Mouse (Mus musculus): ENCODE measurements around the gene Pdpk1. TPM values are rescaled to one million over a fixed set of nuclear protein-coding genes. Genes with fewer than 3 reads are reported as not detected.
"Not testable (repeated sequence)": the region's sequence is repeated elsewhere in the genome, so short reads cannot be mapped to it uniquely, and the experiment has no call there.

Gene Pdpk1
- polyA plus RNA-seq, 1 experiment from 2014 or later = 24.3 TPM

- H3K9me3 ChIP-seq (replicated peaks; ENCODE audit: control insufficient read depth, low read length) = no peaks in the 10 kb centered on the region
- no peaks in the 10 kb centered on the region for H3K36me3 ChIP-seq (ENCODE audit: control insufficient read depth, insufficient read depth)
- peak overlapping the region; percentile 93 for H3K27ac ChIP-seq (ENCODE audit: low read length)
- peak overlapping the region; percentile 97 for H3K4me3 ChIP-seq (ENCODE audit: low read depth, low read length)
- H3K4me1 ChIP-seq (ENCODE audit: control insufficient read depth, low read depth, low read length) = peaks cover 31% of the 10 kb centered on the region
- peak overlapping the region; percentile 88 for H3K4me2 ChIP-seq (ENCODE audit: low read depth, low read length)
- no peaks in the 10 kb centered on the region for H3K27me3 ChIP-seq (ENCODE audit: control insufficient read depth, insufficient read depth, low read depth, low read length)
- peak overlapping the region; percentile 97 for H3K9ac ChIP-seq (ENCODE audit: low read depth, low read length)
- WGBS (ENCODE audit: insufficient replicate concordance) = 55% methylated on average over 4 of the region's 4 CpGs
- ATAC-seq (ENCODE audit: low read depth) = no peak
These were observed 10.8 kb downstream of the Pdpk1 start for GRCm38 (mm10) chr17:24139968-24140367.

- H3K27ac ChIP-seq (ENCODE audit: low read length) = no peak overlapping the region
- no peak for ATAC-seq (ENCODE audit: low read depth)
- WGBS (ENCODE audit: insufficient replicate concordance) = 71% methylated on average over 3 of the region's 3 CpGs
- H3K9ac ChIP-seq (ENCODE audit: low read depth, low read length) = no peak overlapping the region; the same call in 1 of the 2 replicates
- H3K27me3 ChIP-seq (ENCODE audit: control insufficient read depth, insufficient read depth, low read depth, low read length) = no peaks in the 10 kb centered on the region
- no peak overlapping the region for H3K4me3 ChIP-seq (ENCODE audit: low read depth, low read length)
- H3K9me3 ChIP-seq (replicated peaks; ENCODE audit: control insufficient read depth, low read length) = no peaks in the 10 kb centered on the region
- H3K4me2 ChIP-seq (ENCODE audit: low read depth, low read length) = peak overlapping the region; percentile 88; the same call in 1 of the 2 replicates
- peaks cover 34% of the 10 kb centered on the region for H3K4me1 ChIP-seq (ENCODE audit: control insufficient read depth, low read depth, low read length)
- H3K36me3 ChIP-seq (ENCODE audit: control insufficient read depth, insufficient read depth) = no peaks in the 10 kb centered on the region
These were observed 11.5 kb downstream of the Pdpk1 start for GRCm38 (mm10) chr17:24139256-24139655.

- Histone ChIP-seq H3K4me3 (ENCODE audit: low read depth, low read length) (no peak overlapping the region), H3K4me2 (ENCODE audit: low read depth, low read length) (no peak overlapping the region), H3K9ac (ENCODE audit: low read depth, low read length) (no peak overlapping the region), H3K27me3 (ENCODE audit: control insufficient read depth, insufficient read depth, low read depth, low read length) (no peaks in the 10 kb centered on the region), H3K4me1 (ENCODE audit: control insufficient read depth, low read depth, low read length) (peaks cover 37% of the 10 kb centered on the region), H3K9me3 (replicated peaks; ENCODE audit: control insufficient read depth, low read length) (no peaks in the 10 kb centered on the region), H3K27ac (ENCODE audit: low read length) (no peak overlapping the region), H3K36me3 (ENCODE audit: control insufficient read depth, insufficient read depth) (no peaks in the 10 kb centered on the region)
- 80% methylated on average over 2 of the region's 2 CpGs for WGBS (ENCODE audit: insufficient replicate concordance)
- no peak for ATAC-seq (ENCODE audit: low read depth)
These were observed 13.4 kb downstream of the Pdpk1 start for GRCm38 (mm10) chr17:24137226-24137880.

GRCm38 (mm10) chr17:24134062-24134461 lies 16.7 kb downstream of the Pdpk1 start:
- Histone ChIP-seq H3K9ac (ENCODE audit: low read depth, low read length) (no peak overlapping the region), H3K27me3 (ENCODE audit: control insufficient read depth, insufficient read depth, low read depth, low read length) (no peaks in the 10 kb centered on the region), H3K27ac (ENCODE audit: low read length) (no peak overlapping the region), H3K9me3 (replicated peaks; ENCODE audit: control insufficient read depth, low read length) (no peaks in the 10 kb centered on the region), H3K4me1 (ENCODE audit: control insufficient read depth, low read depth, low read length) (peaks cover 21% of the 10 kb centered on the region), H3K4me2 (ENCODE audit: low read depth, low read length) (no peak overlapping the region), H3K36me3 (ENCODE audit: control insufficient read depth, insufficient read depth) (no peaks in the 10 kb centered on the region), H3K4me3 (ENCODE audit: low read depth, low read length) (no peak overlapping the region)
- ATAC-seq (ENCODE audit: low read depth) = no peak

- not testable (repeated sequence) for H3K9ac ChIP-seq (ENCODE audit: low read depth, low read length); H3K36me3 ChIP-seq (ENCODE audit: control insufficient read depth, insufficient read depth); H3K27ac ChIP-seq (ENCODE audit: low read length); H3K4me2 ChIP-seq (ENCODE audit: low read depth, low read length); ATAC-seq (ENCODE audit: low read depth); H3K4me3 ChIP-seq (ENCODE audit: low read depth, low read length); H3K27me3 ChIP-seq (ENCODE audit: control insufficient read depth, insufficient read depth, low read depth, low read length); H3K9me3 ChIP-seq (replicated peaks; ENCODE audit: control insufficient read depth, low read length)
- peaks cover 21% of the 10 kb centered on the region for H3K4me1 ChIP-seq (ENCODE audit: control insufficient read depth, low read depth, low read length)
- WGBS (ENCODE audit: insufficient replicate concordance) = 84% methylated on average over 4 of the region's 4 CpGs
These were observed 17.8 kb downstream of the Pdpk1 start for GRCm38 (mm10) chr17:24132919-24133318.

- Histone ChIP-seq H3K27ac (ENCODE audit: low read length) (no peak overlapping the region), H3K4me1 (ENCODE audit: control insufficient read depth, low read depth, low read length) (peaks cover 15% of the 10 kb centered on the region), H3K27me3 (ENCODE audit: control insufficient read depth, insufficient read depth, low read depth, low read length) (no peaks in the 10 kb centered on the region), H3K4me3 (ENCODE audit: low read depth, low read length) (no peak overlapping the region), H3K9me3 (replicated peaks; ENCODE audit: control insufficient read depth, low read length) (no peaks in the 10 kb centered on the region), H3K9ac (ENCODE audit: low read depth, low read length) (no peak overlapping the region), H3K36me3 (ENCODE audit: control insufficient read depth, insufficient read depth) (no peaks in the 10 kb centered on the region), H3K4me2 (ENCODE audit: low read depth, low read length) (no peak overlapping the region)
- ATAC-seq (ENCODE audit: low read depth) = no peak
- WGBS (ENCODE audit: insufficient replicate concordance) = 90% methylated on average over 3 of the region's 3 CpGs
These were observed 19.2 kb downstream of the Pdpk1 start for GRCm38 (mm10) chr17:24131570-24131969.

- not testable (repeated sequence) for H3K4me3 ChIP-seq (ENCODE audit: low read depth, low read length); ATAC-seq (ENCODE audit: low read depth); H3K4me2 ChIP-seq (ENCODE audit: low read depth, low read length); H3K27me3 ChIP-seq (ENCODE audit: control insufficient read depth, insufficient read depth, low read depth, low read length); H3K9me3 ChIP-seq (replicated peaks; ENCODE audit: control insufficient read depth, low read length); H3K36me3 ChIP-seq (ENCODE audit: control insufficient read depth, insufficient read depth); H3K9ac ChIP-seq (ENCODE audit: low read depth, low read length); H3K27ac ChIP-seq (ENCODE audit: low read length)
- peaks cover 14% of the 10 kb centered on the region for H3K4me1 ChIP-seq (ENCODE audit: control insufficient read depth, low read depth, low read length)
- 82% methylated on average over 4 of the region's 4 CpGs for WGBS (ENCODE audit: insufficient replicate concordance)
These were observed 21.5 kb downstream of the Pdpk1 start for GRCm38 (mm10) chr17:24129246-24129645.

GRCm38 (mm10) chr17:24127592-24127991 lies 23.1 kb downstream of the Pdpk1 start:
- no peak overlapping the region for H3K4me2 ChIP-seq (ENCODE audit: low read depth, low read length)
- no peak overlapping the region for H3K9ac ChIP-seq (ENCODE audit: low read depth, low read length)
- H3K27ac ChIP-seq (ENCODE audit: low read length) = no peak overlapping the region
- H3K27me3 ChIP-seq (ENCODE audit: control insufficient read depth, insufficient read depth, low read depth, low read length) = no peaks in the 10 kb centered on the region
- H3K4me1 ChIP-seq (ENCODE audit: control insufficient read depth, low read depth, low read length) = peaks cover 8% of the 10 kb centered on the region
- no peak for ATAC-seq (ENCODE audit: low read depth)
- no peak overlapping the region for H3K4me3 ChIP-seq (ENCODE audit: low read depth, low read length)
- no peaks in the 10 kb centered on the region for H3K9me3 ChIP-seq (replicated peaks; ENCODE audit: control insufficient read depth, low read length)
- 48% methylated on average over 1 of the region's 1 CpGs for WGBS (ENCODE audit: insufficient replicate concordance)
- H3K36me3 ChIP-seq (ENCODE audit: control insufficient read depth, insufficient read depth) = no peaks in the 10 kb centered on the region

GRCm38 (mm10) chr17:24126801-24127200 lies 23.9 kb downstream of the Pdpk1 start:
- ATAC-seq (ENCODE audit: low read depth) = no peak
- H3K4me1 ChIP-seq (ENCODE audit: control insufficient read depth, low read depth, low read length) = peaks cover 4% of the 10 kb centered on the region
- H3K27me3 ChIP-seq (ENCODE audit: control insufficient read depth, insufficient read depth, low read depth, low read length) = no peaks in the 10 kb centered on the region
- H3K9ac ChIP-seq (ENCODE audit: low read depth, low read length) = no peak overlapping the region
- 63% methylated on average over 3 of the region's 3 CpGs for WGBS (ENCODE audit: insufficient replicate concordance)
- H3K27ac ChIP-seq (ENCODE audit: low read length) = no peak overlapping the region
- no peaks in the 10 kb centered on the region for H3K36me3 ChIP-seq (ENCODE audit: control insufficient read depth, insufficient read depth)
- no peaks in the 10 kb centered on the region for H3K9me3 ChIP-seq (replicated peaks; ENCODE audit: control insufficient read depth, low read length)
- H3K4me3 ChIP-seq (ENCODE audit: low read depth, low read length) = no peak overlapping the region
- H3K4me2 ChIP-seq (ENCODE audit: low read depth, low read length) = no peak overlapping the region
